Mouse (Mus musculus): ENCODE results near the gene Ly6g6f. TPM values are rescaled to one million over a fixed set of nuclear protein-coding genes. Genes with fewer than 3 reads are reported as not detected.
"Not testable (repeated sequence)": the region's sequence is repeated elsewhere in the genome, so short reads cannot be mapped to it uniquely, and the experiment has no call there.

The Ly6g6f gene
- total RNA-seq, 2 experiments from 2014 or later: not detected

DNA sequence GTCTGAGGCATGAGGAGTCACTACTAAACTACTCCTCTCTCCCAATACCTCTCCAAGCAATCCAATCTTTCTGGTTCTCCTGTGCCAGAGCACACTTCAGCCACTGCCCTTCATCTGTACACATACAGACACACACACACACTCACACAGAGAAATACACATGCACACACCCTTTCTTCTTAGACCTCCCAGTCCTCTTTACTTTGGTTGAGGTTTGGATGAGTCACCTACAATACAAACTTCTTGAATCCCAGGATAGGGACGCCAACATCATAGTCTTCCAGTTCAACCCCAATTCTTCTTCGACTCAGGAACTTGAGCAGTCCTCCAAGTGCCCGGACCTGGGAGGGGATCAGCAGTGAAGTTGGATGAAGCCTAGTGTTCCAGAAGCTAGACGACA is 41.6 kb downstream of the Ly6g6f start:
- ATAC-seq (replicated peaks; ENCODE audit: low FRiP score, low TSS enrichment, poor library complexity, severe bottlenecking): no peak

- no peak for ATAC-seq (replicated peaks; ENCODE audit: low FRiP score, low TSS enrichment, poor library complexity, severe bottlenecking)
These were observed 46.1 kb downstream of the Ly6g6f start for GRCm38 (mm10) chr17:35039121-35039873.

DNA sequence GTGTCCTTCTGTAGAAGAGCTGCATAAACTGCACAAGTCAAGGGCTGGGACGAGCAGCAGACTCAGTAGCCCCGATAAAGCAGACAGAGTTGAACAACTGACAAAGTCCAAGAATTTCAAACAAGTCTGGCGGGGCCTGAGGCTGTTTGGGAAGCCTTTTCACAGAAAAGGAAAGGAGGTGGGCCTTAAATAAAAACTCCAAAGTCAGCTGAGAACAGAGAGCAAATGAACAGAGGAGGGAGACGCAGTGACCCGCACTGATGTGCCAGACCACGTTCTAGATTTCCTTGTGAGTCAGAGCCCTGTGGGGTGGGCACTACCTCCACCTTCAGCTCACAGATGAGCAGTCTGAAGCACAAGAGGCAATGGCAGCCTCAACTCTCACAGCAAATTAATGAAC is 50.5 kb downstream of the Ly6g6f start:
- no peak for ATAC-seq (replicated peaks; ENCODE audit: low FRiP score, low TSS enrichment, poor library complexity, severe bottlenecking)

GRCm38 (mm10) chr17:35033703-35034102 is 51.7 kb downstream of the Ly6g6f start:
- ATAC-seq (replicated peaks; ENCODE audit: low FRiP score, low TSS enrichment, poor library complexity, severe bottlenecking): not testable (repeated sequence)

DNA sequence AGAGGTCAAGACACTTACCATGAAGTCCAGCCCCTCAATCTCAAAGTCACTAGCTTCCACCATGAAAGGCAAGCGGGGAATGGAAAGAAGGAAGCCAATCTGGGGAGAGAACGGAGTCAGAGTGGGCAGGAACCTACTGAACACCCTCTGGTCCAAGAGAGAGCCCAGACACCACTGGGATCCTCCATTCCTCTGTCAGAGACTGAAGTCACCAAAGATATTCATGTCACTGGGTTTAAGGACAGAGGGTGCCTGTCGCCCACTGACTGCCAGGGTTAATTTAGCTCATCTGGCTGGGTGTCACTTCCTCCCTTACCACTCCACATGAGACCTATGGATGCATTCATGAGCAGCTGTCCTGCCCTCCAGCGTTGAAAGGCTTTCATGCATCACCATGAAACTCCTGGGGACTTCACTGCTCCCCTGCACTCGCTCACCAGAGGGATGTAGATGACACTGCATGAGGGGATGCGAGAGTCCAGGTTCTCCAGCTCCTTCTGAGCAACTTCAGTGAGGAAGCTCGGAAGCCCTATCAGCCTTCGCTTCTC is 53.0 kb downstream of the Ly6g6f start:
- ATAC-seq (replicated peaks; ENCODE audit: low FRiP score, low TSS enrichment, poor library complexity, severe bottlenecking): no peak

GRCm38 (mm10) chr17:35031880-35032279 is 53.5 kb downstream of the Ly6g6f start:
- ATAC-seq (replicated peaks; ENCODE audit: low FRiP score, low TSS enrichment, poor library complexity, severe bottlenecking): 0 out of 2 replicates have a peak, but pooled peaks have one; percentile 31

DNA sequence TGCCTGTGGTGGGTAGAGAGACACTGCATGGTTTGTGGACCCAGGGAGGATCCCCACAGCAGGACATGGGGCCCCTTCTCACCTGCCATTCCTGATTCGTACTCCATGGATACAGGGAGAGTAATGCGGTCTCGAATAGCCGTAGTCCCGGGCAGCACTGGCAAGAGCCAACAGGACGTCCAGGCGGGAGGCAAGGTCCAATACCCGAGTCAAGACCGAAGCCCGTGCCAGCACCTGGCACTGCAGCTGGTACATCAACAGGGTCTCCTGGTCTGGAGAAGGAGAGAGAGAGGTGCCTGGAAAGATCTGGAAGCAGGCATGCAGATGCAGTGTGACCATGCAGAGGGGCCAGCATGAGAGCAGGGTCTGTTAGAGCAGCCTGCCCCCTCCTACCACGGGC is 54.1 kb downstream of the Ly6g6f start:
- no peak for ATAC-seq (replicated peaks; ENCODE audit: low FRiP score, low TSS enrichment, poor library complexity, severe bottlenecking)

Other genes with a start within 250 kb of the Ly6g6f start
Only the 30 nearest of the 46 such genes appear.
- 13.6 and 28.5 TPM in 2 replicates for gene Hspa1b, start 126.4 kb downstream of the Ly6g6f start, total RNA-seq (2014; fragmentation: Nextera tagmentation)
- 62.5 and 83.5 TPM in 2 replicates for gene Hspa1b, start 126.4 kb downstream of the Ly6g6f start, total RNA-seq (2017)
- gene Gm20481, start 115.7 kb downstream of the Ly6g6f start, total RNA-seq (2014; fragmentation: Nextera tagmentation): not detected in 2 replicates
- not detected in 2 replicates for gene Gm20481, start 115.7 kb downstream of the Ly6g6f start, total RNA-seq (2017)
- gene Hspa1a, start 113.5 kb downstream of the Ly6g6f start, total RNA-seq (2014; fragmentation: Nextera tagmentation): 6.5 and 10.1 TPM in 2 replicates
- gene Hspa1a, start 113.5 kb downstream of the Ly6g6f start, total RNA-seq (2017): 30.2 and 43.3 TPM in 2 replicates
- not detected in 2 replicates for gene Hspa1l, start 112.9 kb downstream of the Ly6g6f start, total RNA-seq (2014; fragmentation: Nextera tagmentation)
- gene Hspa1l, start 112.9 kb downstream of the Ly6g6f start, total RNA-seq (2017): not detected in 2 replicates
- gene Lsm2, start 103.7 kb downstream of the Ly6g6f start, total RNA-seq (2014; fragmentation: Nextera tagmentation): 269 and 281 TPM in 2 replicates
- gene Lsm2, start 103.7 kb downstream of the Ly6g6f start, total RNA-seq (2017): 34.8 and 79.7 TPM in 2 replicates
- gene Vars, start 84.6 kb downstream of the Ly6g6f start, total RNA-seq (2014; fragmentation: Nextera tagmentation): 137 and 213 TPM in 2 replicates
- 226 and 342 TPM in 2 replicates for gene Vars, start 84.6 kb downstream of the Ly6g6f start, total RNA-seq (2017)
- gene Vwa7, start 69.0 kb downstream of the Ly6g6f start, total RNA-seq (2014; fragmentation: Nextera tagmentation): 0.31 and 0.54 TPM in 2 replicates
- gene Vwa7, start 69.0 kb downstream of the Ly6g6f start, total RNA-seq (2017): 0.15 and 0.19 TPM in 2 replicates
- 9.4 and 14.7 TPM in 2 replicates for gene Sapcd1, start 57.6 kb downstream of the Ly6g6f start, total RNA-seq (2014; fragmentation: Nextera tagmentation)
- 4.2 TPM in 1 of 2 replicates, not detected in the other for gene Sapcd1, start 57.6 kb downstream of the Ly6g6f start, total RNA-seq (2017)
- 10.0 and 10.6 TPM in 2 replicates for gene Msh5, start 38.9 kb downstream of the Ly6g6f start, total RNA-seq (2014; fragmentation: Nextera tagmentation)
- gene Msh5, start 38.9 kb downstream of the Ly6g6f start, total RNA-seq (2017): 2.4 and 3.1 TPM in 2 replicates
- gene Clic1, start 35.6 kb downstream of the Ly6g6f start, total RNA-seq (2014; fragmentation: Nextera tagmentation): 126 and 137 TPM in 2 replicates
- 137 and 183 TPM in 2 replicates for gene Clic1, start 35.6 kb downstream of the Ly6g6f start, total RNA-seq (2017)
- 2.7 and 7.6 TPM in 2 replicates for gene Ddah2, start 26.6 kb downstream of the Ly6g6f start, total RNA-seq (2014; fragmentation: Nextera tagmentation)
- 4.6 and 21.4 TPM in 2 replicates for gene Ddah2, start 26.6 kb downstream of the Ly6g6f start, total RNA-seq (2017)
- not detected in 2 replicates for gene Ly6g6c, start 20.2 kb downstream of the Ly6g6f start, total RNA-seq (2014; fragmentation: Nextera tagmentation)
- not detected in 2 replicates for gene Ly6g6c, start 20.2 kb downstream of the Ly6g6f start, total RNA-seq (2017)
- 0.32 TPM in 1 of 2 replicates, not detected in the other for gene Mpig6b, start 19.4 kb downstream of the Ly6g6f start, total RNA-seq (2014; fragmentation: Nextera tagmentation)
- gene Mpig6b, start 19.4 kb downstream of the Ly6g6f start, total RNA-seq (2017): not detected in 2 replicates
- not detected in 2 replicates for gene Ly6g6e, start 8.7 kb downstream of the Ly6g6f start, total RNA-seq (2014; fragmentation: Nextera tagmentation)
- gene Ly6g6e, start 8.7 kb downstream of the Ly6g6f start, total RNA-seq (2017): not detected in 2 replicates
- not detected in 2 replicates for gene Ly6g6d, start 7.5 kb downstream of the Ly6g6f start, total RNA-seq (2014; fragmentation: Nextera tagmentation)
- not detected in 2 replicates for gene Ly6g6d, start 7.5 kb downstream of the Ly6g6f start, total RNA-seq (2017)
- 62.9 and 76.7 TPM in 2 replicates for gene Abhd16a, start 3.7 kb upstream of the Ly6g6f start, total RNA-seq (2014; fragmentation: Nextera tagmentation)
- gene Abhd16a, start 3.7 kb upstream of the Ly6g6f start, total RNA-seq (2017): 38.5 and 46.7 TPM in 2 replicates
- not detected in 2 replicates for gene Ly6g5c, start 22.7 kb upstream of the Ly6g6f start, total RNA-seq (2014; fragmentation: Nextera tagmentation)
- gene Ly6g5c, start 22.7 kb upstream of the Ly6g6f start, total RNA-seq (2017): not detected in 2 replicates
- 0.42 and 1.1 TPM in 2 replicates for gene Ly6g5b, start 29.8 kb upstream of the Ly6g6f start, total RNA-seq (2014; fragmentation: Nextera tagmentation)
- gene Ly6g5b, start 29.8 kb upstream of the Ly6g6f start, total RNA-seq (2017): 0.99 TPM in 1 of 2 replicates, not detected in the other
- gene Gpank1, start 35.8 kb upstream of the Ly6g6f start, total RNA-seq (2014; fragmentation: Nextera tagmentation): 30.4 and 31.5 TPM in 2 replicates
- gene Gpank1, start 35.8 kb upstream of the Ly6g6f start, total RNA-seq (2017): 36.2 and 37.7 TPM in 2 replicates
- 340 and 451 TPM in 2 replicates for gene Csnk2b, start 36.4 kb upstream of the Ly6g6f start, total RNA-seq (2014; fragmentation: Nextera tagmentation)
- gene Csnk2b, start 36.4 kb upstream of the Ly6g6f start, total RNA-seq (2017): 319 and 482 TPM in 2 replicates
- gene D17H6S53E, start 40.8 kb upstream of the Ly6g6f start, total RNA-seq (2014; fragmentation: Nextera tagmentation): 0.70 and 6.3 TPM in 2 replicates
- 4.4 and 9.0 TPM in 2 replicates for gene D17H6S53E, start 40.8 kb upstream of the Ly6g6f start, total RNA-seq (2017)
- not detected in 2 replicates for gene Apom, start 46.4 kb upstream of the Ly6g6f start, total RNA-seq (2014; fragmentation: Nextera tagmentation)
- gene Apom, start 46.4 kb upstream of the Ly6g6f start, total RNA-seq (2017): not detected in 2 replicates
- gene Bag6, start 49.6 kb upstream of the Ly6g6f start, total RNA-seq (2014; fragmentation: Nextera tagmentation): 158 TPM in 2 replicates
- gene Bag6, start 49.6 kb upstream of the Ly6g6f start, total RNA-seq (2017): 63.3 and 105 TPM in 2 replicates
- 392 and 430 TPM in 2 replicates for gene Prrc2a, start 79.3 kb upstream of the Ly6g6f start, total RNA-seq (2014; fragmentation: Nextera tagmentation)
- 44.9 and 47.1 TPM in 2 replicates for gene Prrc2a, start 79.3 kb upstream of the Ly6g6f start, total RNA-seq (2017)
- not detected in 2 replicates for gene Aif1, start 90.5 kb upstream of the Ly6g6f start, total RNA-seq (2014; fragmentation: Nextera tagmentation)
- 7.4 TPM in 1 of 2 replicates, not detected in the other for gene Aif1, start 90.5 kb upstream of the Ly6g6f start, total RNA-seq (2017)
- gene Lst1, start 102.8 kb upstream of the Ly6g6f start, total RNA-seq (2014; fragmentation: Nextera tagmentation): not detected in 2 replicates
- gene Lst1, start 102.8 kb upstream of the Ly6g6f start, total RNA-seq (2017): 15.8 TPM in 1 of 2 replicates, not detected in the other
- 5.5 and 12.6 TPM in 2 replicates for gene Ltb, start 108.8 kb upstream of the Ly6g6f start, total RNA-seq (2014; fragmentation: Nextera tagmentation)
- 1.3 TPM in 1 of 2 replicates, not detected in the other for gene Ltb, start 108.8 kb upstream of the Ly6g6f start, total RNA-seq (2017)
- 1.8 TPM in 1 of 2 replicates, not detected in the other for gene Tnf, start 116.4 kb upstream of the Ly6g6f start, total RNA-seq (2014; fragmentation: Nextera tagmentation)
- gene Tnf, start 116.4 kb upstream of the Ly6g6f start, total RNA-seq (2017): 0.88 and 7.7 TPM in 2 replicates
- gene Lta, start 119.7 kb upstream of the Ly6g6f start, total RNA-seq (2014; fragmentation: Nextera tagmentation): 0.45 TPM in 1 of 2 replicates, not detected in the other
- gene Lta, start 119.7 kb upstream of the Ly6g6f start, total RNA-seq (2017): not detected in 2 replicates
- not detected in 2 replicates for gene Gm16181, start 135.2 kb upstream of the Ly6g6f start, total RNA-seq (2014; fragmentation: Nextera tagmentation)
- gene Gm16181, start 135.2 kb upstream of the Ly6g6f start, total RNA-seq (2017): not detected in 2 replicates

All from megakaryocyte-erythroid progenitor cell, adult 5-6 weeks (primary cell).